Mouse (Mus musculus) C2C12 (cell line): ENCODE data around the gene Nudt2. TPM values are rescaled to one million over a fixed set of nuclear protein-coding genes. Genes with fewer than 3 reads are reported as not detected.

Experiments
- H3K27me3 ChIP-seq: one replicate; pipeline ENCODE4 v1.6.1; 2011; ENCODE audit not compliant: control insufficient read depth, insufficient read depth, insufficient read length
- H3K36me3 ChIP-seq: one replicate; pipeline ENCODE4 v1.6.1; 2011; ENCODE audit not compliant: control insufficient read depth, insufficient read depth
- H3K4me3 ChIP-seq: one replicate; pipeline ENCODE4 v1.5.1; 2011; ENCODE audit warnings: mild to moderate bottlenecking, control low read depth; ENCODE audit not compliant: poor library complexity, insufficient read depth, severe bottlenecking
- H3K79me2 ChIP-seq: one replicate; pipeline ENCODE4 v1.6.1; 2011; ENCODE audit not compliant: control insufficient read depth, insufficient read depth
- H3K79me3 ChIP-seq: one replicate; pipeline ENCODE4 v1.6.1; 2011; ENCODE audit warnings: low read depth, control low read depth
- H3ac ChIP-seq: one replicate; pipeline ENCODE3; 2011; ENCODE audit warnings: low read depth; ENCODE audit not compliant: control insufficient read depth, insufficient read length
- CEBPB ChIP-seq: IDR thresholded peaks from one replicate; pipeline ENCODE4 v1.6.1; 2011; ENCODE audit warnings: low read depth, mild to moderate bottlenecking, control low read depth, moderate library complexity
- CTCF ChIP-seq: IDR thresholded peaks from one replicate; pipeline ENCODE4 v1.5.1; 2011; ENCODE audit not compliant: control insufficient read depth, insufficient read depth, insufficient read length
- FOSL1 ChIP-seq: IDR thresholded peaks from one replicate; pipeline ENCODE4 v1.8.0; 2011; ENCODE audit warnings: mild to moderate bottlenecking, low read length; ENCODE audit not compliant: poor library complexity, insufficient read depth, severe bottlenecking
- MAX ChIP-seq: IDR thresholded peaks from one replicate; pipeline ENCODE4 v1.6.1; 2011; ENCODE audit warnings: mild to moderate bottlenecking, control low read depth
- MYOD1 ChIP-seq: IDR thresholded peaks from one replicate; pipeline ENCODE4 v1.6.1; 2011; ENCODE audit warnings: low read depth; ENCODE audit not compliant: control insufficient read depth, insufficient read length
- MYOG ChIP-seq: IDR thresholded peaks from one replicate; pipeline ENCODE4 v1.6.1; 2011; ENCODE audit not compliant: control insufficient read depth, insufficient read length; ENCODE audit errors: extremely low read depth
- USF1 ChIP-seq: IDR thresholded peaks from one replicate; pipeline ENCODE4 v1.6.1; 2011; ENCODE audit warnings: low read depth, mild to moderate bottlenecking, control low read depth, moderate library complexity
- polyA plus RNA-seq: library from polyadenylated mRNA; unstranded; fragments of >200 nt; fragmentation: generic; extraction: Trizol; gene quantifications from one replicate; pipeline ENCODE4 v1.2.1, GENCODE M21; 2012; ENCODE audit warnings: missing spikeins

Nudt2 gene
- polyA plus RNA-seq, 1 experiment: 27.3 TPM

GRCm38 (mm10) chr4:41470684-41471383 lies 5.9 kb downstream of the Nudt2 start:
- Histone ChIP-seq H3K4me3 (no peak overlapping the region), H3K36me3 (no peaks in the 10 kb centered on the region), H3K79me3 (no peaks in the 10 kb centered on the region), H3K27me3 (no peaks in the 10 kb centered on the region), H3ac (no peak overlapping the region), H3K79me2 (no peaks in the 10 kb centered on the region)
- TF ChIP-seq USF1 (no peak), FOSL1 (no peak), CTCF (no peak), MYOD1 (no peak), MYOG (no peak), MAX (no peak)

DNA sequence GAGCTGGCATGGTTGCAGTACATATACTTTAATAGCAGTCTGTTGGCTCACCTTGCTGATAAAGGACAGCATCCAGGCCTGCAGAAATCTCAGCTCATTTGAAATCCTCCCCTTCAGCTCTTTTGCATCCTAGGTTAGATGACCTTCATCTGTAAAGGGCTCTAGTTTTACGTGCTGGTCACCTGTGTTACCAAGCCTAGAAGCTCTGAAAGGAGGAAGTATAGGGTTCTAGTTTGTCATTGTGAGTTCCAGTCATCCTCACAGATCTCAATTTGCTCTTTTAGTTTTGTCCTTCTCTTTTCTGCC lies 6.4 kb downstream of the Nudt2 start:
- TF ChIP-seq MAX (no peak), CEBPB (no peak), USF1 (no peak), CTCF (no peak), MYOG (no peak), FOSL1 (no peak), MYOD1 (no peak)
- Histone ChIP-seq H3K79me2 (no peaks in the 10 kb centered on the region), H3K79me3 (no peaks in the 10 kb centered on the region), H3K27me3 (no peaks in the 10 kb centered on the region), H3ac (no peak overlapping the region), H3K4me3 (no peak overlapping the region), H3K36me3 (no peaks in the 10 kb centered on the region)

DNA sequence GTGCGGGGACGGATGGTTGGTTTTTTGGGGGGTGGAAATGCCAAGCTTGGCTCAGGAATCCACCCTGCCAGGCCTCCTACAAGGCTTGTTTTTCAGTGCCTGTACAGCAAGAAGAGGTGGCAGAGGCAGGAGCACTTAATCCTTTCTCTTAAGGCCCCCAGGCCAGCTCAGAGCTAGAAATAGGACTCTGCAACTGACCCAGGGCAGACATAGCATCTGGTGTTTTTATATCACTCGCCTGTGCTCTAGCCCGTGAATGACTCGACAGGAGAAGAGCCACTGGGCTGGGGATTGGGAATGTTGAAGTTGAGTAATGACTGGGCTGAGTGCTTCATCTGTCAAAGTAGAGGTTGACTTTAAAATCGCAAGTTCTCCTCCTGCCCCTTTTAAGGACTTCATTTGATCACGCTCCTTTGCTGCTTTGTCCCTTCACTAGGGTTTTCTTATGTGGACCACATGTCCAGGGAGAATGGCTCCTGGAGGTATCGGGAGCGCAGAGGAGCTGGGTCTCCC lies 12.8 kb downstream of the Nudt2 start:
- H3K79me3 ChIP-seq: no peaks in the 10 kb centered on the region
- no peak overlapping the region for H3ac ChIP-seq
- no peak for TF ChIP-seq CTCF
- no peak for TF ChIP-seq USF1
- TF ChIP-seq MAX: no peak
- TF ChIP-seq MYOD1: no peak
- no peak for TF ChIP-seq FOSL1
- TF ChIP-seq MYOG: no peak
- no peak for TF ChIP-seq CEBPB

DNA sequence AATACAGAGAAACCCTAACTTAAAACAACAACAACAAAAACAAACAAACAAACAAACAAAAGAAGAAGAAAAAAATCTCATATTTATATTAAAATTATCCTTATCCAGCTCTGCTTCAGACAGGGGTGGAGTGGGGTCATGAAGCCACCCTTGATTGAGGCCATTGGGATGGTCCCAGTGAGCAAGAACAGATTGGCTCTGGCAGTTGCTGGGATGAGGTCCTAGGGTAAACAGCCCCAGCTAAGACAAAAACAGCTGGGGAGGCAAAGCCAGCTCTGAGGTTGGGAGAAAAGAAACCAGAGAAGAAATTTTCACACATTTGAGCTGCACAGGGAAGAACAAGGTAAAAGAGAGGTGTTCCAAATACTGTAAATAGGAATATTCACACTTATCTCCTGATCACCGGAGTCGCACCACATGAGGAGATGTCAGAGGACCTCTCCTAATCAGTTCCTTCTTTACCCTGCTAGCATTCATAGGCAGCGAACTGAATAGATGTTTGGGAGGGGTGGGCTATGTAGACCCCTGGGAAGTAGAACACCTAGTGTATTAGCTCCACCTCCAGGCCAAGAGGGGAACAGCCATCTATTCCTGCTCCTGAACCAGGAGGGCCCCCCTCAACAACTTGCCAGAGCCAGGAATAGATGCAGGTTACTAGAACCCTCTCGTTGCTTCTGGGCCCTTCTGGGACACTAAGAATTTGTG lies 14.0 kb downstream of the Nudt2 start:
- no peaks in the 10 kb centered on the region for H3K27me3 ChIP-seq
- no peak overlapping the region for H3ac ChIP-seq
- no peaks in the 10 kb centered on the region for H3K79me3 ChIP-seq
- no peak for TF ChIP-seq MAX
- TF ChIP-seq MYOD1: no peak
- TF ChIP-seq FOSL1: no peak
- H3K36me3 ChIP-seq: peaks cover 21% of the 10 kb centered on the region
- no peak overlapping the region for H3K4me3 ChIP-seq
- no peaks in the 10 kb centered on the region for H3K79me2 ChIP-seq

More for the DNA sequence above, 12.8 kb downstream of the Nudt2 start:
- Histone ChIP-seq H3K4me3 (no peak overlapping the region), H3K36me3 (peaks cover 21% of the 10 kb centered on the region), H3K27me3 (no peaks in the 10 kb centered on the region), H3K79me2 (no peaks in the 10 kb centered on the region)

- TF ChIP-seq FOSL1: no peak
- TF ChIP-seq USF1: no peak
- H3K79me3 ChIP-seq: no peaks in the 10 kb centered on the region
- no peak overlapping the region for H3K4me3 ChIP-seq
- no peaks in the 10 kb centered on the region for H3K79me2 ChIP-seq
- H3ac ChIP-seq: no peak overlapping the region
- H3K27me3 ChIP-seq: no peaks in the 10 kb centered on the region
- H3K36me3 ChIP-seq: peaks cover 21% of the 10 kb centered on the region
These were observed 14.5 kb downstream of the Nudt2 start for GRCm38 (mm10) chr4:41479456-41479804.

- Histone ChIP-seq H3K79me3 (no peaks in the 10 kb centered on the region), H3K4me3 (no peak overlapping the region), H3K79me2 (no peaks in the 10 kb centered on the region), H3K36me3 (peaks cover 21% of the 10 kb centered on the region), H3ac (no peak overlapping the region), H3K27me3 (no peaks in the 10 kb centered on the region)
- TF ChIP-seq CTCF (no peak), MYOD1 (no peak), FOSL1 (no peak), MYOG (no peak), MAX (no peak)
These were observed 15.3 kb downstream of the Nudt2 start for GRCm38 (mm10) chr4:41480254-41480653.
